Mouse (Mus musculus): ENCODE results near the gene Luc7l.
"Not testable (repeated sequence)": the region's sequence is repeated elsewhere in the genome, so short reads cannot be mapped to it uniquely, and the experiment has no call there.

Luc7l gene

DNA sequence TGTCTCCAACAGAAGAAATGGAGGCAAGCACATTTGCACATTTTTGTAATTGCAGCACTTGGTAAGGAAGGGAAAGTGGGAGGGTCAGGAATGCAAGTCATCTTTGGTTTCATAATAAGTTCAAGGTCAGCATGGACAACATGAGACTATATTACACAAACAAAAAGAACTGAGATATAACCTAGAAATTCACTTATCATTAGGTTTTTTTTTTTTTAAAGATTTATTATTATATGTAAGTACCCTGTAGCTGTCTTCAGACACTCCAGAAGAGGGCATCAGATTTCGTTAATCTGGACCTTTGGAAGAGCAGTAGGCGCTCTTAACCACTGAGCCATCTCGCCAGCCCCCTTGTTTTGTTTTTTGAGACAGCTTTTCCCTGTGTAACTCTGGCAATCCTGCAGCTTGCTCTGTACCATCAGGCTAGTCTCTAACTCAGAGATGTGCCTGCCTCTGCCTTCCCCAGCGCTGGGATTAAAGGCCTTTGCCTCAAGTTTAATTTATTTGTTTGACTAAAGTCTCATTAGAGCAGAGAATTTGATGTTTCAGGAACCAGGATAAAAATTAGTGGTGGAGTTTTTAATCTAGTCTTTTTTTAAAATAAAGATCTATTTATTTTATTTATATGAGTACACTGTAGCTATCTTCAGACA, 684 bp upstream of the Luc7l start:
- DNase-seq (ENCODE audit: low spot score in 2 of 2): no peak

GRCm38 (mm10) chr17:26253399-26253798, 703 bp downstream of the Luc7l start:
- no peak for DNase-seq (ENCODE audit: low spot score in 2 of 2)

GRCm38 (mm10) chr17:26255313-26255712, 2.6 kb downstream of the Luc7l start:
- DNase-seq (ENCODE audit: low spot score in 2 of 2): no peak

DNA sequence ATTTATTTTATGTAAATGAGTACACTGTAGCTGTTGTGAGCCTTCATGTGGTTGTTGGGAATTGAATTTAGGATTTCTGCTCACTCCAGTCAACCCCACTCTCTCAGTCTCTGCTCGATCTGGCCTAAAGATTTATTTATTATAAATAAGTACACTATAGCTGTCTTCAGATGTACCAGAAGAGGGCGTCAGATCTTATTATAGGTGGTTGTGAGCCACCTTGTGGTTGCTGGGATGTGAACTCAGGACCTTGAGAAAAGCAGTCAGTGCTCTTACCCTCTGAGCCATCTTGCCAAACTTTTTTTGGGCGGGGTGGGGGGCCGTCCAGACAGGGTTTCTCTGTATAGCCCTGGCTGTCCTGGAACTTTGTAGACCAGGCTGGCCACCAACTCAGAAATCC, 9.1 kb downstream of the Luc7l start:
- DNase-seq (ENCODE audit: low spot score in 2 of 2): no peak

GRCm38 (mm10) chr17:26262384-26262783, 9.7 kb downstream of the Luc7l start:
- no peak for DNase-seq (ENCODE audit: low spot score in 2 of 2)

- no peak for DNase-seq (ENCODE audit: low spot score in 2 of 2)
Measured at GRCm38 (mm10) chr17:26268851-26269250, 16.2 kb downstream of the Luc7l start.

DNA sequence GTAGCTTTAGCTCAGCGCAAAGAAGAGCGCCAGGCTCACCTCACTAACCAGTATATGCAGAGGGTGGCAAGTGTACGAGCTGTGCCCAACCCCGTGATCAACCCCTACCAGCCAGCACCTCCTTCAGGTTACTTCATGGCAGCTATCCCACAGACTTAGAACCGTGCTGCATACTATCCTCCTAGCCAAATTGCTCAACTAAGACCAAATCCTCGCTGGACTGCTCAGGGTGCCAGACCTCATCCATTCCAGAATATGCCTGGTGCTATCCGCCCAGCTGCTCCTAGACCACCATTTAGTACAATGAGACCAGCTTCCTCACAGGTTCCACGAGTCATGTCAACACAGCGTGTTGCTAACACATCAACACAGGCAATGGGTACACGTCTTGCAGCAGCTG, 16.9 kb downstream of the Luc7l start:
- not testable (repeated sequence) for DNase-seq (ENCODE audit: low spot score in 2 of 2)

DNA sequence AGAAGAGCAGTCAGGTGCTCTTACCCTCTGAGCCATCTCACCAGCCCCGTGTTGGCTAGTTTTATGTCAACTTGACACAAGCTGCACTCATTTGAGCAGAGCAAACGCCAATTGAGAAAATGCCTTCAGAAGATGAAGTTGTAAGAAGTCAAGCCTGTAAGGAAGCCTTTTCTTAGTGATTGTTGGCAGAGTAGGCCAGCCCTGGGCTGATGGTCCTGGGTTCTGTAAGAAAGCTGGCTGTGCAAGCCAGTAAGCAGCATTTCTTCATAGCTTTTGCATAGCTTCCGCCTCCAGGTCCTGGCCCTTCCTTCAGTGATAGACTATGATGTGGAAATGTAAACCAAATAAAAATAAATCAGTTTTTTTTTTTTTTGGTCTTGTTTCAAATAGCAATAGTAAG, 19.9 kb downstream of the Luc7l start:
- no peak for DNase-seq (ENCODE audit: low spot score in 2 of 2)

DNA sequence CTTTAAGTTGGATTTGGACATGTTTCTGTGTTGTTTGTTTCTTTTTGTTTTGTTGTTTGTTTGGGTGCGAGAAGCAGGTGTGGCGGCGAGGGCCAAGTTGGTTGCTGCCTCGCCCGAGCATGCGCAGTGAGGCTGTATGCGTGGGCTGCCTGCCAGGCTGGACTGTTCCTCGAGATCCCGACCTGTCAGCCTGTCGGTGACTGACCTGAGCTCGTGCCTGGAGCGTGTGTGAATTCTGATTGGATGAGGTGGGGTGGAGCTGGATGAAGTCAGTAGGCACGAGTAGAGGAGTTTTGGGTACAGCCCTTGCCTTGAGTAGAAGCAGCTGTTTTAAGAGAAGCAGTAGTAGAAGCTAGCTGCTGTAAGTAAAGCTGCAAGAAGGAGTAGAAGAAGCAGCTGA, 23.2 kb downstream of the Luc7l start:
- DNase-seq (ENCODE audit: low spot score in 2 of 2): no peak

- DNase-seq (ENCODE audit: low spot score in 2 of 2): peak; percentile 45 to 67
Measured at GRCm38 (mm10) chr17:26276711-26277110, 24.0 kb downstream of the Luc7l start.

GRCm38 (mm10) chr17:26286199-26286955, 33.7 kb downstream of the Luc7l start:
- no peak for DNase-seq (ENCODE audit: low spot score in 2 of 2)

DNA sequence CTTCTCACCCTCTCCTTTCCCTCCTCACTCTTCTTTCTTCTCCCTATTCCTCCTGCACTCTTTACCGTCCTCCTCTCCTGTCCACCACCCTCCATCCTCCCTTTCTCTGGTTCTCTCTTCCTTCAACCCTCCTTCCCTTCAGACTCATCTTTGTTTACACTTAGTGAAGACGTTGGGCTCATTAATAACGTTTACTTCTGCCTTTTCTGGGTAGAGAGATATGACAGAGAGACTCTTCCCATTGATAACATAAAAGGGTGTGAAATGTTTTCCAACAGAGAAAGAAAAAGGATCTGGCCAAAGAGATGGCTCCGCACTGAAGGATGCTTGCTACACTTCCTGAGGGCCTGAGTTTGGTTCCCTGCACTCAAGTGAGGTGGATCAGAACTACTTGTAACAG, 36.8 kb downstream of the Luc7l start:
- no peak for DNase-seq (ENCODE audit: low spot score in 2 of 2)

DNA sequence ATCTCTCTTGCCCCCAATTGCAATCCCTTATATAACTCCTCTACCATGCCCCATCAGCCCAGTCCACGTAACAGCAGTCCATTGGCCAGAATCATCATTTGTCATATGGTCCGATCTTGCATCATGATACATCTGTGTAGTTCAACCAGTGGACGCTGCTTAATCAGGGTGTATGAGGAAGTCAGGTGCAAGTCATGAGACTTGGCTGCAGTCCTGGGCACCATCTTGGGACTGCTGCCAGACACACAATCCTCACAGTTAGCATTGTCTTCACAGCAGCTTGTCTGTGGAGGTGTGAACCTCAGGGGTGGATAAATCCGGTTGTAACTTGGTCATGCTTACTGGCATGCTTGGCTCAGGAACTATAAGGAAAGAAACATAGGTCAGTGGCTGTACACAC, 45.6 kb downstream of the Luc7l start:
- DNase-seq (ENCODE audit: low spot score in 2 of 2): not testable (repeated sequence)

DNA sequence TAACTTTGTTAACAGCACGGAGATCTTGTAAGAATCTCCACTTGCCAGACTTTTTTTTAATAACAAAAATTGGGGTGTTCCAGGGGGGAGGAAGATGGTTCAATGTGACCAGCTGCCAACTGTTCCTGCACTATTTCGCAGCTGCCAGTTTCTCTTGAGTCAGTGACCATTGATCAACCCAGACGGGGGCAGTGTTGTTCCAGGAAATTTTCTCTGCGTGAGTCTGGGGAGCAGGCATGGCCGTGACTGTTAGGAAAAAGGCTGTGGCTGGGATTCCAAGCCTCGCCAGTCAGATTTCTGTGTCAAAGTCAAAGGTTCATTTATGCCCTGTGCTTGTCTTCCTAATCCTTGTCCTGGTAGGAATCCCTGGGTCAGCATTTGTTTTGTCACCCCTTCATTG, 61.6 kb downstream of the Luc7l start:
- DNase-seq (ENCODE audit: low spot score in 2 of 2): peak; percentile 49 to 67

DNA sequence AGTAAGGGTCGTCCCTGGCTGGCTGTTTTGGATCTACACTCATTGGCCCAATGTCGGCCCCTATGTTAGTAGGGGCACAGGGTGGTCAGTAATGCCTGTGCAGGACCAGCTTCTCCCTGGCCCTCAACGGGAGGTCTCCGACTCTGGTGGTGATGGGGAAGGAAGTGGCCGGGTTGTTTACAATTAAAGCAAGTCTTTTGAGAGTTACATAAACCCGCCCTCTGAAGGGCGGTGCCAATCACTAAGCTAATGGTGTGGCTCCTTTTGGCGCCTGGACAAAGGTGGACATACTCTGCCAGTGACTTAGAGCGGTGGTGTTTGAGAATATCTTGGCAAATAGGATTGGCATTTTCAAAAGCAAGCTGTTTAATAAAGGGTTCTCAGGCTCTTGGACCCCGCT, 62.8 kb downstream of the Luc7l start:
- DNase-seq (ENCODE audit: low spot score in 2 of 2): no peak

DNA sequence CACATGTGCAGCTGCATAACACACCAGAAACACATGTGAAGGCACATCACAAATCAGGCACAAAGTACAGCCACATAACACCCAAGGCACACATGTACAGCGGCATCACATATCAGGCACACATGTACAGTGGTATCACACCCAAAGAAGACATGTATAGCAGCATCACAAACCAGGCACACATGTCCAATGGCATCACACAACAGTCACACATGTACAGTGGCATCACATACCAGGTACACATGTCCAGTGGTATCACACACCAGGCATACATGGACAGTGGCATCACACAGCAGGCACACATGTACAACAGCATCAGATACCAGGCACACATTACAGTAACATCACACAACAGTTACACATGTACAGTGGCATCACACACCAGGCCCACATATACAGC, 65.7 kb downstream of the Luc7l start:
- DNase-seq (ENCODE audit: low spot score in 2 of 2): no peak

All from spleen, postnatal 4 days (tissue).